Mouse (Mus musculus) neutrophil, adult 59 days (primary cell): Measurements from ENCODE around the gene Gm9044. TPM values are rescaled to one million over a fixed set of nuclear protein-coding genes. Genes with fewer than 3 reads are reported as not detected.

ENCODE experiments used
- total RNA-seq, 2 experiments: library from RNA; stranded (reverse); gene quantifications; 1 replicate in 1 of 2; 2 replicates in 1 of 2; pipeline ENCODE4 v1.2.4; 2023

The Gm9044 gene
- not detected for total RNA-seq

GRCm38 (mm10) chr10:118332308-118332707, at the start of gene Gm9044:
TSS of gene Gm9044 (minus strand) at chr10:118332408.

DNA sequence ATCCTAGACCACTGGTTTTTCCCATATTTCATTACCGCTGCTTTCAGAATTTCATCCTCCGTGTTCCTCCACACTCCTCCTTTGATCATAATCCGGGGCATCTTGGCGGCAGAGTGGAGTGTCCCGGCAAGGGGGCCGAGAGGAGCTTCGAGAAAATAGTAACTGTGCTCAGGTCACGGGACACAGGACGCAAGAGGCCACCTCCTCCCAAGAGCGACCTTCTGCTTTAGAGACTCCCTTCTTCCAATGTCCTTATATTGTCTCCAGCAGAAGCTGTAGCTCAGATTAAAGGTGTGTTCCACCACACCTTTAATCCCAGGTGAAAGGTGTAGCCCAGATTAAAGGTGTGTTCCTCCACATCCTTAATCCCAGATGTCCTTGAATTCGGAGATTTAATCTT, 21.8 kb upstream of the Gm9044 start, which contains the start of gene Gm9049:
Gene Gm9049, minus strand, starts transcription at position 101 of the 400 bp plus-strand sequence.

DNA sequence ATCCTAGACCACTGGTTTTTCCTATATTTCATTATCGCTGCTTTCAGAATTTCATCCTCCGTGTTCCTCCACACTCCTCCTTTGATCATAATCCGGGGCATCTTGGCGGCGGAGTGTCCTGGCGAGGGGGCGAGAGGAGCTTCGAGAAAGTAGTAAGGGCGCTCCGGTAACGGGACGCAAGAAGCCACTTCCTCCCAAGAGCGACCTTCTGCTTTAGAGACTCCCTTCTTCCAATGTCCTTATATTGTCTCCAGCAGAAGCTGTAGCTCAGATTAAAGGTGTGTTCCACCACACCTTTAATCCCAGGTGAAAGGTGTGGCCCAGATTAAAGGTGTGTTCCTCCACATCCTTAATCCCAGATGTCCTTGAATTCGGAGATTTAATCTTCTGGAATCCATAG, 16.4 kb upstream of the Gm9044 start, which contains the start of gene Gm9048:
Gene Gm9048, minus strand, starts transcription at position 101 of the 400 bp plus-strand sequence.

DNA sequence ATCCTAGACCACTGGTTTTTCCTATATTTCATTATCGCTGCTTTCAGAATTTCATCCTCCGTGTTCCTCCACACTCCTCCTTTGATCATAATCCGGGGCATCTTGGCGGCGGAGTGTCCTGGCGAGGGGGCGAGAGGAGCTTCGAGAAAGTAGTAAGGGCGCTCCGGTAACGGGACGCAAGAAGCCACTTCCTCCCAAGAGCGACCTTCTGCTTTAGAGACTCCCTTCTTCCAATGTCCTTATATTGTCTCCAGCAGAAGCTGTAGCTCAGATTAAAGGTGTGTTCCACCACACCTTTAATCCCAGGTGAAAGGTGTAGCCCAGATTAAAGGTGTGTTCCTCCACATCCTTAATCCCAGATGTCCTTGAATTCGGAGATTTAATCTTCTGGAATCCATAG, 10.9 kb upstream of the Gm9044 start, which contains the start of gene Gm9046:
Gene Gm9046, minus strand, starts transcription at position 101 of the 400 bp plus-strand sequence.

DNA sequence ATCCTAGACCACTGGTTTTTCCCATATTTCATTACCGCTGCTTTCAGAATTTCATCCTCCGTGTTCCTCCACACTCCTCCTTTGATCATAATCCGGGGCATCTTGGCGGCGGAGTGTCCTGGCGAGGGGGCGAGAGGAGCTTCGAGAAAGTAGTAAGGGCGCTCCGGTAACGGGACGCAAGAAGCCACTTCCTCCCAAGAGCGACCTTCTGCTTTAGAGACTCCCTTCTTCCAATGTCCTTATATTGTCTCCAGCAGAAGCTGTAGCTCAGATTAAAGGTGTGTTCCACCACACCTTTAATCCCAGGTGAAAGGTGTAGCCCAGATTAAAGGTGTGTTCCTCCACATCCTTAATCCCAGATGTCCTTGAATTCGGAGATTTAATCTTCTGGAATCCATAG, 5.5 kb upstream of the Gm9044 start, which contains the start of gene Gm9045:
Gene Gm9045, minus strand, starts transcription at position 101 of the 400 bp plus-strand sequence.

DNA sequence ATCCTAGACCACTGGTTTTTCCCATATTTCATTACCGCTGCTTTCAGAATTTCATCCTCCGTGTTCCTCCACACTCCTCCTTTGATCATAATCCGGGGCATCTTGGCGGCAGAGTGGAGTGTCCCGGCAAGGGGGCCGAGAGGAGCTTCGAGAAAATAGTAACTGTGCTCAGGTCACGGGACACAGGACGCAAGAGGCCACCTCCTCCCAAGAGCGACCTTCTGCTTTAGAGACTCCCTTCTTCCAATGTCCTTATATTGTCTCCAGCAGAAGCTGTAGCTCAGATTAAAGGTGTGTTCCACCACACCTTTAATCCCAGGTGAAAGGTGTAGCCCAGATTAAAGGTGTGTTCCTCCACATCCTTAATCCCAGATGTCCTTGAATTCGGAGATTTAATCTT, 5.3 kb downstream of the Gm9044 start, which contains the start of gene Gm9040:
Gene Gm9040, minus strand, starts transcription at position 101 of the 400 bp plus-strand sequence.

GRCm38 (mm10) chr10:118294938-118295337, 37.3 kb downstream of the Gm9044 start, which contains the start of gene Iltifb:
TSS of gene Iltifb (minus strand) at chr10:118295038.

Other genes with a start within 250 kb of the Gm9044 start
- gene Mdm1, start 190.6 kb downstream of the Gm9044 start, total RNA-seq, result 10 to 100 TPM; 10.8 to 14.1 TPM
- not detected for gene Il22, start 127.5 kb downstream of the Gm9044 start, total RNA-seq
- gene Gm32717, start 91.6 kb downstream of the Gm9044 start, total RNA-seq, result under 1 TPM; 0.51 to 0.53 TPM
- under 1 TPM; 0.51 to 0.53 TPM for gene Gm32802, start 73.7 kb downstream of the Gm9044 start, total RNA-seq
- not detected for gene Iltifb, start 37.4 kb downstream of the Gm9044 start, total RNA-seq
- not detected for gene Gm9040, start 5.4 kb downstream of the Gm9044 start, total RNA-seq
- not detected for gene Gm9045, start 5.4 kb upstream of the Gm9044 start, total RNA-seq
- not detected for gene Gm9046, start 10.8 kb upstream of the Gm9044 start, total RNA-seq
- gene Gm9048, start 16.3 kb upstream of the Gm9044 start, total RNA-seq, result not detected
- gene Gm9049, start 21.7 kb upstream of the Gm9044 start, total RNA-seq, result not detected
- not detected for gene Ifng, start 108.6 kb upstream of the Gm9044 start, total RNA-seq